Mouse (Mus musculus): ENCODE measurements around the gene Prdx1. TPM values are rescaled to one million over a fixed set of nuclear protein-coding genes. Genes with fewer than 3 reads are reported as not detected.
"Not testable (repeated sequence)": the region's sequence is repeated elsewhere in the genome, so short reads cannot be mapped to it uniquely, and the experiment has no call there.

The Prdx1 gene
- polyA plus RNA-seq, 1 experiment = 395 TPM

DNA sequence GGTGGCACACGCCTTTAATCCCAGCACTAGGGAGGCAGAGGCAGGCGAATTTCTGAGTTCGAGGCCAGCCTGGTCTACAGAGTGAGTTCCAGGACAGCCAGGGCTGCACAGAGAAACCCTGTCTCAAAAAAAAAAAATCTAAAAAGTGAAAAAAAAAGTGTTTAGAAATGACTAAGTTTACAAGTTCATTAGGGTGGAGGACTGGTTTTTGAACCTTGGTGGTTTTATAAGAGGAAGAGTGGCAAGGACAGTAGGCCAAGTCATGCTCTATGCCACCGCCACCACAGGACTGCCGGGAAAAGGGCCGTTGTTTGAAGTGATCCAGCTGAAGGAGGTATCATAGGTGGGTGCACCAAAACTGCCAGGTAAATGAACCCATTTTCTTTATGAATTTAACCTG, 10.6 kb upstream of the Prdx1 start:
- not testable (repeated sequence) for DNase-seq (ENCODE audit: low read depth, low spot score)
- 83% methylated on average over 6 of the region's 6 CpGs for WGBS

GRCm38 (mm10) chr4:116676027-116676426, 9.3 kb upstream of the Prdx1 start:
- 65% methylated on average over 3 of the region's 3 CpGs for WGBS
- DNase-seq (ENCODE audit: low read depth, low spot score) = no peak

- WGBS = 84% methylated on average over 1 of the region's 1 CpGs
- no peak for DNase-seq (ENCODE audit: low read depth, low spot score)
These were observed 7.5 kb upstream of the Prdx1 start for GRCm38 (mm10) chr4:116677808-116678207.

DNA sequence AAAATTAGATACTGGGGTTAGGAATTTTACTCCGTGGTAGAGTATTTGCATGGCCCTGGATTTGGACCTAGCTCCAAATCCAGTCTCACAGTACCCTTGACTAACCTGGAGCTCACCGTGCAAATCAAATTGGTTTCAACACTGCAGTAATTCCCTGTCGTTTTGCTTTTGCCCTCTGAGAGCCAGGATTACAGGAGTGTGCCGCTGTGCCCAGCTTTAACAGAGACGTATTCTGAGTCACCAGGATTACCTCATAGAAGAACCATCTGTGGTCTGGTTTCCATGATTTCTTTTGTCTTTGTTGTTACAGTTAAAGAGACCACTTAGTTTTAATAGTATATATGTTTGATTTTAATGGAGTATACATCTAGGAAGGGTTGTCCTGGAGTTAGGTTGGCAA, 6.2 kb upstream of the Prdx1 start:
- WGBS = 45% methylated on average over 5 of the region's 5 CpGs

GRCm38 (mm10) chr4:116680521-116680920, 4.8 kb upstream of the Prdx1 start:
- DNase-seq (ENCODE audit: low read depth, low spot score) = not testable (repeated sequence)
- WGBS = 90% methylated on average over 4 of the region's 4 CpGs

More for the DNA sequence above, 6.2 kb upstream of the Prdx1 start:
- DNase-seq (ENCODE audit: low read depth, low spot score) = no peak

DNA sequence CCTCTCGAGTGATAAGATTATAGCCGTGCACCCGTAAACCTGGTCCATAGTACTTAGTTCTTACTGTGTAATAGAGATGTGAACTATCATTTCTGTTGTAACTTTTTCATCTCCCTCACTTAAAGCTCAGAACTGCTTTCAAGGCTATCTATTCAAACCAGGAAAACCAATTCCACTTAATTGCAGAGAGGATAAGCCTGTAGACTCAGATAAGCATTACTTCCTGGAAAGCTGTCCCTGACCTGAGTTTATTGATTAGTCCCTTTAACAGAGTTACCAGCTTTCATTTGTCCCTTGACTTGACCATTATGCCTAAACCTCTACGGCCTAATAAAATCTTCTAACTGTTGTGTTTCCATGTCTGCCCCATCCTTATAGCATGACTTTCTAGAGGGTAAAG, 1.4 kb upstream of the Prdx1 start:
- no peak for DNase-seq (ENCODE audit: low read depth, low spot score)
- 48% methylated on average over 4 of the region's 4 CpGs for WGBS

GRCm38 (mm10) chr4:116684665-116685064, 679 bp upstream of the Prdx1 start:
- 78% methylated on average over 2 of the region's 2 CpGs for WGBS

DNA sequence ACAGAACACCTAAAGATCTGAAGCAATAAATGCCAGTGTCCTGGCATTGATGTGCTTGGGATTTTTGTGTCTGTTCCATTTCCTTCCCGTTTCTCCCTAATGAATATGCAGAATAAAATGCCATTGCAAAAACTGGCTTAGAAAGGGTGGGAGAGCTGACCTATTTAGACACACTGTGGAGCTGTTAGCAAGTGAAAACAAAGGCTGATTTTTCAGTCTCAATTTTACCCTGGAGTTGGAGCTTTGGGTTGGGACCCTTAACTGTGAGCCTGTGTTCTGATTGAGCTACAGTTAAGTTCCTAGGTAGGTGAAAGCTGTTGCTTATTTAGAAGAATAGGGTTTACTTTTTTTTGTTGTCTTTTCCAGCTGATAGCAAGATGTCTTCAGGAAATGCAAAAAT, 1.7 kb downstream of the Prdx1 start:
- 6% methylated on average over 1 of the region's 1 CpGs for WGBS
- DNase-seq (ENCODE audit: low read depth, low spot score) = no peak

More at GRCm38 (mm10) chr4:116684665-116685064, 679 bp upstream of the Prdx1 start:
- DNase-seq (ENCODE audit: low read depth, low spot score) = no peak

GRCm38 (mm10) chr4:116689309-116689876, 4.0 kb downstream of the Prdx1 start:
- WGBS = 45% methylated on average over 4 of the region's 4 CpGs
- DNase-seq (ENCODE audit: low read depth, low spot score) = no peak

GRCm38 (mm10) chr4:116692146-116692545, 6.8 kb downstream of the Prdx1 start:
- DNase-seq (ENCODE audit: low read depth, low spot score) = no peak
- 65% methylated on average over 2 of the region's 2 CpGs for WGBS

- DNase-seq (ENCODE audit: low read depth, low spot score) = no peak
- 53% methylated on average over 2 of the region's 2 CpGs for WGBS
These were observed 8.4 kb downstream of the Prdx1 start for GRCm38 (mm10) chr4:116693785-116694184.

DNA sequence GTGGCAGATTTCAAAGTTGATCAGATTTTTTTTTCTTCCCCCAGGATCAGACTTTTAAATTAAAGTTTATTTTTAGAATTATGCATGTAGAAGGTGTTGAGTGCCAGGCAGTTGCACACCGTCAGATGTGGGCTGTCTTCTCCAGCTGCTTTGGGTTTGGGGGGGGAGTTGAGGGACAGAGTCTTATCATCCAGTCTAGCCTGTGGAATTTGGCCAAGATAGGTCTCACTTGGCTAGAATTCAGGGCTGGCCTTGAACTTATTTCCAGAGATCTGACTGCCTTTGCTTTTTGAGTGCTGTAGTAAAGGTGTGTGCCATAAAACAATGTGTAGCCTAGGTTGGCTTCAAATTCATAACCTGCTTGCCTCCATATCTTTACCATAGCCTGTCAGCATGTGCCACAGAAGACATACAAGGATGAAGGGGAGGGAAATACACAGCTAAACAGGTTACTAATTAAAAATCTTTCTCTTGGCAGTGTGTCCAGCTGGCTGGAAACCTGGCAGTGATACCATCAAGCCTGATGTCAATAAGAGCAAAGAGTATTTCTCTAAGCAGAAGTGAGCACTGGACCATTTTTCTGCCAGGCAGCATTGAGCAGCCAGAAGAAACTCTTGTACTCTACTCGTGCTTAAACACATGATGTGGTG, 13.5 kb downstream of the Prdx1 start:
- WGBS = 39% methylated on average over 2 of the region's 2 CpGs
- no peak for DNase-seq (ENCODE audit: low read depth, low spot score)

- whole genome bisulfite sequencing = 79% methylated on average over 1 of the region's 1 CpGs
- no peak for DNase-seq (ENCODE audit: low read depth, low spot score)
These were observed 15.6 kb downstream of the Prdx1 start for GRCm38 (mm10) chr4:116700964-116701363.

DNA sequence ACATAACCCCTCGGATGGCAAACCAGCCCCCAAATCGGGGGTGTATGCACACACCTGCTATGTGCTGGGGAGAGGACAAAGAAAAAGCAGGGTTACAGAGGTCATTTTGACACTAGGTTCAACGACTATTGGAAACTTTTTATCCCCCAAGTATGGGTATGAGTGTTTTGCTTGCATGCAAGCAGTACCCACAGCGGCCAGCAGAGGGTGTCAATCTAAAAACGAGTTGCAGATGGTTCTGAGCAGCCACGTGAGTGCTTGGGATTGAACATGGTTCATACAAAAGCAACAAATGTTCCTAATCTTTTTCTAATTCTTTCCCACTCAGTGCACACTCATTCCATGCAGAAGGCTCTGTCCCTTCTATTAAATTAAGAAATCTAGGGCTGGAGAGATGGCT, 18.5 kb downstream of the Prdx1 start:
- 29% methylated on average over 6 of the region's 6 CpGs for WGBS
- no peak for DNase-seq (ENCODE audit: low read depth, low spot score)

DNA sequence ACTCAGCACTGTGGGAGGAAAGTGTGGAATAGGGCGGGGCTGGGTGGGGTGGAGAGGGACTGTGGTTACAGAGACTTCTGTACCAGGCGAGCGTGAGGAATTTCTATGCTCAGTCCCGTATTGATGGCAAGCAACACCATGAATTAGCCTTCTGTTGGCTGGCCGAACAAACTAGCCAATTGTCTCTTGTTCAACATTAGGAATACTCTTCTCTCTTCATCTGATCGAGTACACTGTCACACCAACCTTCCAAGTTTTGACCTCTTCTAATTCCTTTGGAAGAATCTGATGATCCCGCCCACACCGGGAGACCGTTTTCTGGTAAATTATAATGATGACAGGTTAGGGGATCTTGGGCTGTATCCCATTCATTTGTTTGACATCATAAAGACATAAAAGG, 22.3 kb downstream of the Prdx1 start:
- WGBS = 4% methylated on average over 9 of the region's 9 CpGs
- no peak for DNase-seq (ENCODE audit: low read depth, low spot score)

DNA sequence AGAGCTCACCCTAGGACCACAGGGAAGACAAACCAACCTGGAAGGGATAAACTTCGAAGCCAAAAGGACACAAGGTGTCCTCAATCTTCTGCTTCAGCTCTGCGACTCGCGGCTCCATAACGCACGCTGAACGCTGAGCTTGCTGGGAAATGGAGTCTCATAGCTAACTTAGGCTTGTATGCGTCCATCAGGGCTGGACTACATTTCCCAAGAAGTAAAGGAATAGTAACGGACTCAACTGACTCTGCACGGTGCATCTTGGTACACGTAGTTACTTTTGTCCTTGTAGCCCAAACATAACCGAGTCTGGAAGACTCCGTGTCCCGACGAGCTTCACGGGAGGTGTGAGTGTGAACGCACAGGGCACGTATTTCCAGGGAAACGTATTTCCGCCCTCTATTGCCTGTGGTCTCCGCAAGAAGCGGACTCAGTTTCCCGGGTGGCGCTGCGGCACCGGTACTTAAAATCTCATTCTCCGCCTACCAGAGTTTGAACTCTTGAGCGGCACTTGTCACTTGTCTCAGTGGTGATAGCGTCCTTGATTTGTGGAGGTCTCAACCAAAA, 22.9 kb downstream of the Prdx1 start, which contains the start of the genes Mmachc and Ccdc163:
TSS of gene Mmachc (minus strand) at position 206 of the 564 bp plus-strand sequence.
TSS of gene Ccdc163 (plus strand) at position 309 of the 564 bp plus-strand sequence.
- WGBS = under 1% methylated on average over 29 of the region's 29 CpGs

DNA sequence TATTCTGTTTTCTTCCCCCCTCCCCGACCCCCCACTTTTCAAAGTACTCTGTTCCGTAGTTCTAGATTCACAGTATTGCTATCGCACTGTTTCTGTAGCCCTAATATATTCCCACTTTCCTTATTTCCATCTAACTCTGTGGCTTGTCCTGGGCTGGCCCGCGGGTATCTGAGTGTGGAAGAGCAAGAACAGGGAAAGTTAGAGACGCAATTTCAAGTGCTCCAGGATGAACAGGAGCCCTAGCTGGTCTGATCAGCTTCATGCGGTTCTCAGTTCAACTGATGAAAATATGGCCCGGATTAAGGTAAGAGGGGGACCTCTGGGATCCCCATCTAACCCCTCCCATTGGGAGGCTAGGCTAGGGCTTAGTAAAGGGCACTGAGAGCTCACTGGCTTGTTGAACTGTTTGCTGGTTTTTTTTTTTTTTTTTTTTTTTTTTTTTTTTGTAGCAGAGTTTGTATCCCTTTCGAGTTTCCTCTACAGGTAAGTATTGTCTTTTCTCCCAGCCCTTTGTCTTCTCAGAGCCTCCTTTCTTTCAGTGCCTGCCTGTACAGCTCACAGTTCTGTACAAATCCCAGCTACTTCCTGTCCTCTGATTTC, 23.5 kb downstream of the Prdx1 start:
- WGBS = 5% methylated on average over 9 of the region's 9 CpGs
- DNase-seq (ENCODE audit: low read depth, low spot score) = no peak

More for the DNA sequence above, 22.9 kb downstream of the Prdx1 start, which contains the start of the genes Mmachc and Ccdc163:
- DNase-seq (ENCODE audit: low read depth, low spot score) = peak; percentile 98

- 89% methylated on average over 2 of the region's 2 CpGs for WGBS
- no peak for DNase-seq (ENCODE audit: low read depth, low spot score)
These were observed 24.8 kb downstream of the Prdx1 start for GRCm38 (mm10) chr4:116710154-116710553.

- 91% methylated on average over 1 of the region's 1 CpGs for WGBS
- DNase-seq (ENCODE audit: low read depth, low spot score) = no peak
These were observed 27.2 kb downstream of the Prdx1 start for GRCm38 (mm10) chr4:116712536-116712935.

GRCm38 (mm10) chr4:116719396-116719795, 34.1 kb downstream of the Prdx1 start:
- DNase-seq (ENCODE audit: low read depth, low spot score) = no peak
- 12% methylated on average over 3 of the region's 3 CpGs for WGBS

All from large intestine, adult 2 months (tissue).